Mouse (Mus musculus): ENCODE data around the gene Olfr490. TPM values are rescaled to one million over a fixed set of nuclear protein-coding genes. Genes with fewer than 3 reads are reported as not detected.

Gene Olfr490
- polyA plus RNA-seq (2016; fragmentation: Nextera tagmentation; extraction: Ambion mirVana), result not detected in 2 replicates

- Histone ChIP-seq H3K4me3 (no peak within 1 kb of the TSS), H3K27me3 (ENCODE audit: low read depth, poor library complexity, severe bottlenecking) (no peaks in the 10 kb centered on the region), H3K9me3 (replicated peaks) (no peaks in the 10 kb centered on the region), H3K4me1 (no peaks in the 10 kb centered on the region), H3K36me3 (no peaks in the 10 kb centered on the region), H3K27ac (replicated peaks) (no peak within 1 kb of the TSS)
- DNase-seq (ENCODE audit: low spot score), result no peak
Measured at GRCm38 (mm10) chr7:108288834-108289233, at the start of gene Olfr490. Olfr490 (minus strand) TSS chr7:108288934.

GRCm38 (mm10) chr7:108323574-108323973 is 34.8 kb upstream of the Olfr490 start, which contains the start of gene Olfr492:
Olfr492 (minus strand) TSS chr7:108323674.
- Histone ChIP-seq H3K27ac (replicated peaks) (no peak within 1 kb of the TSS), H3K36me3 (no peaks in the 10 kb centered on the region), H3K9me3 (replicated peaks) (no peaks in the 10 kb centered on the region), H3K27me3 (ENCODE audit: low read depth, poor library complexity, severe bottlenecking) (no peaks in the 10 kb centered on the region), H3K4me3 (no peak within 1 kb of the TSS), H3K4me1 (no peaks in the 10 kb centered on the region)
- 81% methylated on average over 2 of the region's 2 CpGs for WGBS
- no peak for DNase-seq (ENCODE audit: low spot score)

GRCm38 (mm10) chr7:108313151-108313550 is 24.4 kb upstream of the Olfr490 start, which contains the start of gene Olfr491:
Olfr491 (plus strand) TSS chr7:108313451.
- WGBS, result 60% methylated on average over 1 of the region's 1 CpGs
- no peak within 1 kb of the TSS for H3K4me3 ChIP-seq
- H3K4me1 ChIP-seq, result no peaks in the 10 kb centered on the region

GRCm38 (mm10) chr7:108258247-108258646 is 30.5 kb downstream of the Olfr490 start, which contains the start of gene Olfr488:
Olfr488 (minus strand) TSS chr7:108258347.
- Histone ChIP-seq H3K36me3 (no peaks in the 10 kb centered on the region), H3K4me1 (no peaks in the 10 kb centered on the region), H3K27ac (replicated peaks) (no peak within 1 kb of the TSS), H3K4me3 (no peak within 1 kb of the TSS), H3K9me3 (replicated peaks) (no peaks in the 10 kb centered on the region), H3K27me3 (ENCODE audit: low read depth, poor library complexity, severe bottlenecking) (no peaks in the 10 kb centered on the region)
- DNase-seq (ENCODE audit: low spot score), result no peak

More at GRCm38 (mm10) chr7:108313151-108313550, 24.4 kb upstream of the Olfr490 start, which contains the start of gene Olfr491:
- Histone ChIP-seq H3K36me3 (no peaks in the 10 kb centered on the region), H3K27ac (replicated peaks) (no peak within 1 kb of the TSS), H3K9me3 (replicated peaks) (no peaks in the 10 kb centered on the region), H3K27me3 (ENCODE audit: low read depth, poor library complexity, severe bottlenecking) (no peaks in the 10 kb centered on the region)
- no peak for DNase-seq (ENCODE audit: low spot score)

Other genes with a start within 250 kb of the Olfr490 start
- not detected in 2 replicates for gene Olfr479, start 238.2 kb downstream of the Olfr490 start, polyA plus RNA-seq (2016; fragmentation: Nextera tagmentation; extraction: Ambion mirVana)
- not detected in 2 replicates for gene Olfr480, start 221.6 kb downstream of the Olfr490 start, polyA plus RNA-seq (2016; fragmentation: Nextera tagmentation; extraction: Ambion mirVana)
- not detected in 2 replicates for gene Olfr481, start 209.1 kb downstream of the Olfr490 start, polyA plus RNA-seq (2016; fragmentation: Nextera tagmentation; extraction: Ambion mirVana)
- 0.05 TPM in 1 of 2 replicates, not detected in the other for gene Olfr482, start 191.3 kb downstream of the Olfr490 start, polyA plus RNA-seq (2016; fragmentation: Nextera tagmentation; extraction: Ambion mirVana)
- gene Olfr483, start 188.1 kb downstream of the Olfr490 start, polyA plus RNA-seq (2016; fragmentation: Nextera tagmentation; extraction: Ambion mirVana), result not detected in 2 replicates
- gene Olfr484, start 161.5 kb downstream of the Olfr490 start, polyA plus RNA-seq (2016; fragmentation: Nextera tagmentation; extraction: Ambion mirVana), result not detected in 2 replicates
- not detected in 2 replicates for gene Olfr485, start 129.1 kb downstream of the Olfr490 start, polyA plus RNA-seq (2016; fragmentation: Nextera tagmentation; extraction: Ambion mirVana)
- gene Olfr486, start 116.2 kb downstream of the Olfr490 start, polyA plus RNA-seq (2016; fragmentation: Nextera tagmentation; extraction: Ambion mirVana), result not detected in 2 replicates
- not detected in 2 replicates for gene Olfr487, start 74.3 kb downstream of the Olfr490 start, polyA plus RNA-seq (2016; fragmentation: Nextera tagmentation; extraction: Ambion mirVana)
- gene Olfr488, start 30.6 kb downstream of the Olfr490 start, polyA plus RNA-seq (2016; fragmentation: Nextera tagmentation; extraction: Ambion mirVana), result not detected in 2 replicates
- gene Olfr491, start 24.5 kb upstream of the Olfr490 start, polyA plus RNA-seq (2016; fragmentation: Nextera tagmentation; extraction: Ambion mirVana), result not detected in 2 replicates
- gene Olfr492, start 34.7 kb upstream of the Olfr490 start, polyA plus RNA-seq (2016; fragmentation: Nextera tagmentation; extraction: Ambion mirVana), result not detected in 2 replicates
- gene Olfr493, start 58.0 kb upstream of the Olfr490 start, polyA plus RNA-seq (2016; fragmentation: Nextera tagmentation; extraction: Ambion mirVana), result not detected in 2 replicates
- not detected in 2 replicates for gene Olfr494, start 76.4 kb upstream of the Olfr490 start, polyA plus RNA-seq (2016; fragmentation: Nextera tagmentation; extraction: Ambion mirVana)
- not detected in 2 replicates for gene Olfr495, start 104.2 kb upstream of the Olfr490 start, polyA plus RNA-seq (2016; fragmentation: Nextera tagmentation; extraction: Ambion mirVana)
- not detected in 2 replicates for gene Olfr497, start 131.5 kb upstream of the Olfr490 start, polyA plus RNA-seq (2016; fragmentation: Nextera tagmentation; extraction: Ambion mirVana)
- not detected in 2 replicates for gene Olfr498, start 176.4 kb upstream of the Olfr490 start, polyA plus RNA-seq (2016; fragmentation: Nextera tagmentation; extraction: Ambion mirVana)
- not detected in 2 replicates for gene Olfr502, start 236.1 kb upstream of the Olfr490 start, polyA plus RNA-seq (2016; fragmentation: Nextera tagmentation; extraction: Ambion mirVana)

Measured in midbrain, embryonic 10.5 days (tissue).